Mouse (Mus musculus) forebrain, embryonic 14.5 days (tissue): ENCODE measurements at regions not wholly inside any gene's neighbourhood (a gene's known extent, or its start where the extent isn't known, plus 50 kb on each side); places are given as distances from the start of the nearest gene placed in this dataset.

ENCODE experiments used
- ATAC-seq: fragments of 200-750 bp; cut with Nextera tagmentation; 2 replicates; pipeline ENCODE4 v1.8.0; 2017; ENCODE audit warnings: mild to moderate bottlenecking, moderate library complexity
- DNase-seq: peaks from one replicate; pipeline ENCODE4 v3.0.0-alpha.2; 2015; ENCODE audit warnings: low spot score
- H3K27ac ChIP-seq: fragments of 300-500 bp; sonication (generic); 2 replicates; pipeline ENCODE4 v1.5.1; 2014; ENCODE audit warnings: low read depth, mild to moderate bottlenecking, control low read depth, low read length, moderate library complexity
- H3K27me3 ChIP-seq: fragments of 300-500 bp; sonication (generic); replicated peaks from 2 replicates; pipeline ENCODE4 v1.6.1; 2014; ENCODE audit warnings: low read length, control low read depth, mixed read lengths; ENCODE audit not compliant: control insufficient read depth, insufficient read depth
- H3K36me3 ChIP-seq: fragments of 300-500 bp; sonication (generic); 2 replicates; pipeline ENCODE4 v1.6.1; 2014; ENCODE audit warnings: low read length, control low read depth; ENCODE audit not compliant: control insufficient read depth, insufficient read depth
- H3K4me1 ChIP-seq: fragments of 300-500 bp; sonication (generic); 2 replicates; pipeline ENCODE4 v1.6.1; 2014; ENCODE audit warnings: antibody characterized with exemption, low read length, control low read depth; ENCODE audit not compliant: control insufficient read depth, insufficient read depth
- H3K4me2 ChIP-seq: fragments of 300-500 bp; sonication (generic); 2 replicates; pipeline ENCODE4 v1.6.1; 2014; ENCODE audit warnings: mild to moderate bottlenecking, control low read depth, low read length
- H3K4me3 ChIP-seq: fragments of 300-500 bp; sonication (generic); 2 replicates; pipeline ENCODE4 v1.5.1; 2014; ENCODE audit warnings: low read depth, low read length, control low read depth
- H3K9ac ChIP-seq: fragments of 300-500 bp; sonication (generic); 2 replicates; pipeline ENCODE4 v1.6.1; 2014; ENCODE audit warnings: mild to moderate bottlenecking, low read length, control low read depth, moderate library complexity
- H3K9me3 ChIP-seq: fragments of 300-500 bp; sonication (generic); replicated peaks from 2 replicates; pipeline ENCODE4 v1.6.1; 2016; ENCODE audit warnings: low read length, control low read depth, mixed read lengths; ENCODE audit not compliant: control insufficient read depth
- WGBS: fragments of 180-500 bp; shearing (Covaris S2); extraction: QIAGEN DNeasy Blood & Tissue Kit; methylation state at CpG from one replicate; pipeline ENCODE4 v1.1.7; 2014; 5-methylcytosine and 5-hydroxymethylcytosine counted together

GRCm38 (mm10) chr7:83014725-83015690 is 147.9 kb downstream of the Mex3b start:
- Histone ChIP-seq H3K9ac (no peak overlapping the region; the same call in 1 of the 2 replicates), H3K27me3 (no peaks in the 10 kb centered on the region), H3K4me3 (no peak overlapping the region), H3K9me3 (no peaks in the 10 kb centered on the region), H3K4me2 (no peak overlapping the region), H3K4me1 (peaks cover 6% of the 10 kb centered on the region; the same call in 1 of the 2 replicates), H3K27ac (0 out of 2 replicates have a peak overlapping the region, but pooled peaks have one; percentile 6), H3K36me3 (no peaks in the 10 kb centered on the region)
- ATAC-seq (no peak), DNase-seq (peak; percentile 13)
- 21% methylated on average over 7 of the region's 7 CpGs for WGBS

- Histone ChIP-seq H3K4me2 (no peak overlapping the region), H3K9me3 (no peaks in the 10 kb centered on the region), H3K27me3 (no peaks in the 10 kb centered on the region), H3K27ac (no peak overlapping the region), H3K4me3 (no peak overlapping the region), H3K9ac (no peak overlapping the region), H3K36me3 (no peaks in the 10 kb centered on the region), H3K4me1 (peaks cover 6% of the 10 kb centered on the region; the same call in 1 of the 2 replicates)
- DNase-seq (peak; percentile 37), ATAC-seq (no peak)
- WGBS: 17% methylated on average over 4 of the region's 4 CpGs
Measured at GRCm38 (mm10) chr7:83015756-83016155, 148.6 kb downstream of the Mex3b start.

DNA sequence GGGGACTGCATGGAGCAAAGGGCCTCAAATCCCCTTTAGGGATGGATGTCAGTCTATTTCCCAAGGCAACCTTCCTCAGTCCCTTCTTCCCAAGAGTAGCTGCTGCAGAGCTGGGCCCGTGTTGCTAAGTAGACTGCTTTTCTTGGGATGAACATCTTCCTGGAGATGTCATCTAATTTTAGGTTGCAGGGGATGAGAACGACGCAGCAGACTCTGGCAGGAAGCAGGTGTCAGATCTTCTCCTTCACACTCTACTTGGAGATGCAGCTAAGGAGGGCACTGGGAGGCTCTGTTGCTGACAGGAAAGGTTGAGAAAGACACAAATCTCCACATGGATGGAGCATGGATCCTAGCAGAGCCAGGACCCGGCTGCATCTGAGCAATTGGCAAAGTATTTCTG is 149.4 kb downstream of the Mex3b start:
- DNase-seq: no peak
- H3K4me3 ChIP-seq: no peak overlapping the region
- no peak overlapping the region for H3K9ac ChIP-seq
- ATAC-seq: no peak
- no peaks in the 10 kb centered on the region for H3K27me3 ChIP-seq
- H3K36me3 ChIP-seq: no peaks in the 10 kb centered on the region
- 68% methylated on average over 4 of the region's 4 CpGs for WGBS
- H3K4me2 ChIP-seq: no peak overlapping the region
- no peak overlapping the region for H3K27ac ChIP-seq
- peaks cover 6% of the 10 kb centered on the region; the same call in 1 of the 2 replicates for H3K4me1 ChIP-seq
- H3K9me3 ChIP-seq: no peaks in the 10 kb centered on the region

- Histone ChIP-seq H3K9ac (no peak overlapping the region), H3K4me3 (no peak overlapping the region), H3K4me1 (peaks cover 2% of the 10 kb centered on the region; the same call in 1 of the 2 replicates), H3K9me3 (no peaks in the 10 kb centered on the region), H3K36me3 (no peaks in the 10 kb centered on the region), H3K4me2 (no peak overlapping the region), H3K27me3 (no peaks in the 10 kb centered on the region), H3K27ac (no peak overlapping the region)
- WGBS: 80% methylated on average over 2 of the region's 2 CpGs
- ATAC-seq (no peak), DNase-seq (no peak)
Measured at GRCm38 (mm10) chr7:83020584-83020983, 153.5 kb downstream of the Mex3b start.

- WGBS: 90% methylated on average over 1 of the region's 1 CpGs
- H3K4me3 ChIP-seq: no peak overlapping the region
Measured at GRCm38 (mm10) chr7:83023990-83024389, 156.9 kb downstream of the Mex3b start.

DNA sequence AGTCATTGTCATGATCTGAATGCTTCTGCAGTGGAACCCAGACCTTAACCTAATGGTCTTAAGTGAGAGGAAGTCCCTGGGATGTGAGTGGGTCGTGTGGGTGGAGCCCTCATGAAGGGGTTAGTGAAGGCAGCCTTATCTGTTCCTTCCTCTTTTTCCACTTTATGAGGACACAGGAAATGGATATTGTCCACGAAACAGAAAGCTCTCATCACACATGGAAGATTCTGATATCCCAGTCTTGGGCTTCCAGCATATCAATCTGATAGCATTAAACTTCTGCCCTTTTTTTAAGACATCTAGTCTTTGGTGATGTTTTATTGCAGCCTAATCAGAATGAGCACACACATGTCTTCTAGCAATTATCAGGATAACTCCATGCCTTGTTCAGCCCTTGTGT is 164.0 kb downstream of the Mex3b start:
- WGBS: 80% methylated on average over 2 of the region's 2 CpGs

More at GRCm38 (mm10) chr7:83023990-83024389, 156.9 kb downstream of the Mex3b start:
- Histone ChIP-seq H3K9me3 (no peaks in the 10 kb centered on the region), H3K36me3 (no peaks in the 10 kb centered on the region), H3K27me3 (no peaks in the 10 kb centered on the region), H3K4me1 (no peaks in the 10 kb centered on the region), H3K9ac (no peak overlapping the region), H3K4me2 (no peak overlapping the region), H3K27ac (no peak overlapping the region)
- DNase-seq (no peak), ATAC-seq (no peak)

DNA sequence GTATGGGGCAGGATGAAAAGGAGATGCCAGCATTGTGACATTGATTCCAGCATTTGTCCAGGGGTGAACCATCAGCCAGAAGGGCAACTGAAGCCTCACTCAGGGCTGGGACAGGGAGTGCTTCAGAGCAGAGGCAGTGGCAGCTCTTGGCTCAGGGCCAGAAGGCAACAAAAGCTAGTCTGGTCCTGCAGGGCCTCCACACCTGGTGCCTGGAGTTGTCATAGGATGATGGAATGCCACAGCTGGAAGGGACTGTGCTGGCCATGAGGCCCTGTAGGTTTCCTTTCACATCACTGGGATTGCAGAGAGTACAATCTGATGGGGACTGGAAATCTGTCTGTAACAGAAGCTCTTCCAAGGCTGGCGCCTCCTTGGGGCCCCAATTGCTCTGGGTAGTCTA is 164.9 kb downstream of the Mex3b start:
- Histone ChIP-seq H3K27me3 (no peaks in the 10 kb centered on the region), H3K27ac (no peak overlapping the region), H3K36me3 (no peaks in the 10 kb centered on the region), H3K4me3 (no peak overlapping the region), H3K4me2 (no peak overlapping the region), H3K9me3 (no peaks in the 10 kb centered on the region), H3K9ac (no peak overlapping the region), H3K4me1 (peaks cover under 1% of the 10 kb centered on the region; the same call in 1 of the 2 replicates)
- ATAC-seq: no peak
- WGBS: 95% methylated on average over 1 of the region's 1 CpGs
- no peak for DNase-seq

More for the DNA sequence above, 164.0 kb downstream of the Mex3b start:
- Histone ChIP-seq H3K27me3 (no peaks in the 10 kb centered on the region), H3K4me2 (no peak overlapping the region), H3K36me3 (no peaks in the 10 kb centered on the region), H3K9ac (no peak overlapping the region), H3K4me3 (no peak overlapping the region), H3K9me3 (no peaks in the 10 kb centered on the region), H3K4me1 (no peaks in the 10 kb centered on the region), H3K27ac (no peak overlapping the region)
- DNase-seq: no peak
- ATAC-seq: no peak

DNA sequence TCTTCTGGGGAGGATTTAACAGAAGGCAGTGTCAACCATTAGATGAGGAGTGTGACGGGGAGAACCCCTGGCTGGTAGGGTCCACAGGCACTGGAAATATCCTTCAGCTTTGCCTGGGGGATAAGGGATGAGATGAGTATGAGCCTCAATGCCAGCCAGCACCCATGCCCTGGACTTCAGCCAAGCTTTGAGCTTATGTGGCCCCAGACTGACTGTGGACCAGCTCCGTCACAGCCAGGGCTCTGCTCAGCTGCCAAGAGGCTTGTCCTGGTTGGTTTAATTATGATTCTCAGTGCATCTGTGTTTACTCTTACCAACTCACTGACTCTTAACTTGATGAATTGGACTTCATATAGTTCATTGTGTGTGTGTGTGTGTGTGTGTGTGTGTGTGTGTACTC is 165.8 kb downstream of the Mex3b start:
- ATAC-seq (no peak), DNase-seq (no peak)
- peaks cover 4% of the 10 kb centered on the region; the same call in 1 of the 2 replicates for H3K4me1 ChIP-seq
- H3K27me3 ChIP-seq: no peaks in the 10 kb centered on the region
- H3K9ac ChIP-seq: no peak overlapping the region
- no peak overlapping the region for H3K4me2 ChIP-seq
- H3K9me3 ChIP-seq: no peaks in the 10 kb centered on the region
- H3K27ac ChIP-seq: no peak overlapping the region
- no peak overlapping the region for H3K4me3 ChIP-seq
- no peaks in the 10 kb centered on the region for H3K36me3 ChIP-seq
- 75% methylated on average over 2 of the region's 2 CpGs for WGBS

- 99% methylated on average over 3 of the region's 3 CpGs for WGBS
- no peak overlapping the region for H3K4me3 ChIP-seq
- DNase-seq (no peak), ATAC-seq (no peak)
- H3K9me3 ChIP-seq: no peaks in the 10 kb centered on the region
- no peak overlapping the region for H3K9ac ChIP-seq
- no peak overlapping the region for H3K27ac ChIP-seq
- H3K4me2 ChIP-seq: no peak overlapping the region
- H3K4me1 ChIP-seq: peaks cover 4% of the 10 kb centered on the region; the same call in 1 of the 2 replicates
- no peaks in the 10 kb centered on the region for H3K27me3 ChIP-seq
- H3K36me3 ChIP-seq: no peaks in the 10 kb centered on the region
Measured at GRCm38 (mm10) chr7:83035190-83035589, 168.1 kb downstream of the Mex3b start.
